Mouse (Mus musculus): ENCODE data around the gene 1700037H04Rik.

- TF ChIP-seq POLR2A (IDR thresholded peaks at IDR 0.05; ENCODE audit: control insufficient read depth in 1 of 2, insufficient read depth in 1 of 2, low read depth in 1 of 2, low read length in 2 of 2, poor library complexity in 1 of 2) (peak in 1 of 2 experiments; percentile 46; a peak in 2 of 4 replicates), ZKSCAN1 (IDR thresholded peaks at IDR 0.05; ENCODE audit: low read depth, low read length) (no peak), MAX (IDR thresholded peaks at IDR 0.05; ENCODE audit: low read length) (0 out of 2 replicates have a peak, but pooled peaks have one; percentile 19), ZC3H11A (IDR thresholded peaks at IDR 0.05; ENCODE audit: low read depth, low read length) (no peak), CTCF (IDR thresholded peaks at IDR 0.05 in 2 of 3, conservative IDR thresholded peaks at IDR 0.05 in 1 of 3; ENCODE audit: control insufficient read depth in 1 of 3, insufficient read depth in 1 of 3, low read depth in 2 of 3, low read length in 3 of 3, poor library complexity in 1 of 3, severe bottlenecking in 1 of 3) (no peak), JUND (IDR thresholded peaks at IDR 0.05; ENCODE audit: low read depth, low read length) (no peak), USF1 (IDR thresholded peaks at IDR 0.05; ENCODE audit: low read depth, low read length) (no peak), ELF1 (IDR thresholded peaks at IDR 0.05; ENCODE audit: low read depth, low read length) (no peak), TAL1 (IDR thresholded peaks at IDR 0.05; ENCODE audit: low read length) (no peak)
Measured at GRCm38 (mm10) chr2:131179246-131179886, 19.5 kb upstream of the 1700037H04Rik start.
